Mouse (Mus musculus) lung, adult 2 months (tissue): ENCODE data around the gene Ube2e1. TPM values are rescaled to one million over a fixed set of nuclear protein-coding genes. Genes with fewer than 3 reads are reported as not detected.

Experiments used
- DNase-seq: peaks from one replicate; pipeline ENCODE4 v3.0.0; 2022
- H3K4me1 ChIP-seq: fragments of 200-500 bp; 2 replicates; pipeline ENCODE4 v1.6.1; 2011; ENCODE audit warnings: low read length; ENCODE audit not compliant: control insufficient read depth, insufficient read depth
- H3K4me3 ChIP-seq: fragments of 200-500 bp; replicated peaks from 2 replicates; pipeline ENCODE3; 2011; ENCODE audit warnings: low read depth, mild to moderate bottlenecking, control low read depth, low read length; ENCODE audit errors: extremely low read depth
- CTCF ChIP-seq: fragments of 200-500 bp; IDR thresholded peaks from 2 replicates; pipeline ENCODE4 v1.5.1; 2011; ENCODE audit warnings: mild to moderate bottlenecking, low read length, control low read depth; ENCODE audit not compliant: insufficient read depth
- POLR2A ChIP-seq: fragments of 200-500 bp; IDR thresholded peaks from 2 replicates; pipeline ENCODE4 v1.6.1; 2011; ENCODE audit warnings: low read depth, mild to moderate bottlenecking, control low read depth, low read length, borderline replicate concordance; ENCODE audit errors: extremely low read depth
- WGBS: fragments of 180-500 bp; shearing (Covaris S2); methylation state at CpG from one replicate; pipeline ENCODE4 v1.1.7; 2018; 5-methylcytosine and 5-hydroxymethylcytosine counted together
- polyA plus RNA-seq: library from polyadenylated mRNA; depleted of rRNA; stranded (reverse); fragments of >200 nt; gene quantifications from 2 replicates; pipeline ENCODE4 v1.2.3, GENCODE M21; 2012

Ube2e1 gene
- polyA plus RNA-seq, 1 experiment: 31.9 TPM

- no peak for TF ChIP-seq POLR2A
- no peak for TF ChIP-seq CTCF
- WGBS: 81% methylated on average over 2 of the region's 2 CpGs
- Histone ChIP-seq H3K4me3 (no peak overlapping the region), H3K4me1 (peaks cover 11% of the 10 kb centered on the region)
- no peak for DNase-seq
Measured at GRCm38 (mm10) chr14:18297441-18297840, 34.2 kb downstream of the Ube2e1 start.

- peaks cover 10% of the 10 kb centered on the region for H3K4me1 ChIP-seq
- 74% methylated on average over 3 of the region's 3 CpGs for WGBS
Measured at GRCm38 (mm10) chr14:18292578-18292977, 39.1 kb downstream of the Ube2e1 start.

GRCm38 (mm10) chr14:18292111-18292510 lies 39.5 kb downstream of the Ube2e1 start:
- H3K4me3 ChIP-seq: no peak overlapping the region
- peaks cover 10% of the 10 kb centered on the region for H3K4me1 ChIP-seq
- TF ChIP-seq CTCF (no peak), POLR2A (no peak)
- no peak for DNase-seq
- 86% methylated on average over 3 of the region's 3 CpGs for WGBS

More at GRCm38 (mm10) chr14:18292578-18292977, 39.1 kb downstream of the Ube2e1 start:
- no peak for DNase-seq
- no peak overlapping the region for H3K4me3 ChIP-seq
- TF ChIP-seq POLR2A (no peak), CTCF (no peak)

DNA sequence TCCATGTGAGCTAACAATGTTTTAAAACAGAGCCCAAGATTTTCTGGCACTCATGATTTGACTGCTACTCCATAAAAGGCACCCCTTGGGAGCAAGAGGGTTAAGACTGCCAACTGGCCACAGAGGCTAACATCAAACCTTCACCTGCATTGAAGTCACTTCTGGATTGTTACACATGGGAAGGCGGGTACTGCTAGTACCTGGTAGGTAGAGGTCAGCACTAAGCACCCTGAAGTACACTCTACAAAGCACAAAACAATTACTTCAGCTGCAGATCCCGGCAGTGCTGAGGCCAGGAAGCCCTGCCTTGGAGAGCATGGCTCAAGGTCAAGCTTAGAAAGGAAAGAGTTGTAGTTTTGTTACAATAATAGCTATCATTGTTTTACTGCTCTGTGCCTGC lies 44.3 kb downstream of the Ube2e1 start:
- Histone ChIP-seq H3K4me1 (peaks cover 6% of the 10 kb centered on the region; the same call in 1 of the 2 replicates), H3K4me3 (no peak overlapping the region)
- WGBS: 46% methylated on average over 2 of the region's 2 CpGs
- DNase-seq: no peak
- TF ChIP-seq CTCF (no peak), POLR2A (no peak)

- WGBS: 91% methylated on average over 2 of the region's 2 CpGs
- no peak for DNase-seq
- TF ChIP-seq POLR2A (no peak), CTCF (no peak)
- H3K4me3 ChIP-seq: no peak overlapping the region
- H3K4me1 ChIP-seq: peaks cover 6% of the 10 kb centered on the region; the same call in 1 of the 2 replicates
Measured at GRCm38 (mm10) chr14:18286441-18286840, 45.2 kb downstream of the Ube2e1 start.

DNA sequence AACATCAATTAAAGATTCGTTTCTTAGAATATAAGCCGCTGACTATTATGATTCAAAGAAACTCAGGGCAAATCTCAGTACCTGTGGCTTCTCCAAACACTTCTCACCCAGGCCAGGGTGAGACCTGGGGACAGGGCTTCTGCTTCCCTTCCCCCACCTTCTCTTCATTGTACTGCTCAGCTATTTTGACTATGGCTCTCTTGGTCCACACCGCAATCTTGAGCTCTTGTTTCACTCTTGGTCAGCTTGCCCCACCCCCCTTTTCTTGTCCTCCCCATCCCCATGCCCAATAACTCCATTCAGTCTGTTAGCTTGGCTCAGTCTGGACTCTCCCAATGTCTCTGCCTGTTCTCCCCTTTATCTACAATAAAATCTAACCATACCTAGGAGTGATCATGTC lies 46.2 kb downstream of the Ube2e1 start:
- no peak for TF ChIP-seq POLR2A
- no peak for TF ChIP-seq CTCF
- peaks cover 6% of the 10 kb centered on the region; the same call in 1 of the 2 replicates for H3K4me1 ChIP-seq
- no peak overlapping the region for H3K4me3 ChIP-seq
- DNase-seq: no peak
- 66% methylated on average over 3 of the region's 3 CpGs for WGBS

GRCm38 (mm10) chr14:18284581-18284980 lies 47.1 kb downstream of the Ube2e1 start:
- TF ChIP-seq CTCF (peak; percentile 34; the same call in 1 of the 2 replicates), POLR2A (no peak)
- 62% methylated on average over 2 of the region's 2 CpGs for WGBS
- H3K4me3 ChIP-seq: no peak overlapping the region
- no peak for DNase-seq
- H3K4me1 ChIP-seq: peaks cover 6% of the 10 kb centered on the region; the same call in 1 of the 2 replicates

DNA sequence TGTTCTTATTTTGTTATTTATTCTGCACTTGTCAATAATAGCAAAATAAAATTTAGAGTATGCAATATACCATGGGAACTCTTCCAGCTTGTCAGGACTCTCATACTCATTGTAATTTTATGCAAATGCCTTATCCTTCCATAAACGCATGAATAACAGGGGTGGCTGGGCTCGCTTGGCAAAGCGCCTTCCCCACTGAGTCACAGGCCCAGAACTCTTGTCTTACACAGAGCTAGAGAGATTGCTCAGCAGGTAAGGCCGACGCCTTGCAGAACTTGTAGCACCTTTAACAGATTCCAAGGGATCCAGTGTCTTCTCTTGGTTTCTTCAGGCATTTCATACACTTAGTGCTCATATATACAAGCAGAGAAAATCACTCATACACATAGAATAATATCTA lies 51.3 kb downstream of the Ube2e1 start:
- Histone ChIP-seq H3K4me1 (peaks cover 2% of the 10 kb centered on the region; the same call in 1 of the 2 replicates), H3K4me3 (no peak overlapping the region)
- TF ChIP-seq POLR2A (no peak), CTCF (no peak)
- DNase-seq: no peak
- 87% methylated on average over 5 of the region's 5 CpGs for WGBS

DNA sequence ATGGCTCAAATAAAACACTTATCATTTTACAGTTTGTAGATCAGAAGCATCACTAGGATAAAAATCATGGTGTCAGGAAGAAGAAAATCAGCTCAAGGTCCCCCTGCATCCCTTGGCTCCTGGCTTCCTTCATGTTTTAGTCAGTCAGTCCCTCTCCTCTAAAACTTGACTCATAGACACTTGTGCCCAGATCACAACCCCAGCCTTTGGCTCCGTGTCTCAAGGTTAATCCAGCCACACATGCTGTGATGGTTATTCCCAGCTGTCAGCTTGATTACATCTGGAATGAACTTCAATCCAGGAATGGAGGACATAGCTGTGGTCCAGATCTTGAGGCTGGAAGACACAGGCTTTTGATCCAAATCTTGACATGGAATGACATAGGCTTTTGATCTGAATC lies 57.1 kb downstream of the Ube2e1 start:
- 85% methylated on average over 1 of the region's 1 CpGs for WGBS
- no peak for DNase-seq
- no peak for TF ChIP-seq CTCF
- no peak for TF ChIP-seq POLR2A

DNA sequence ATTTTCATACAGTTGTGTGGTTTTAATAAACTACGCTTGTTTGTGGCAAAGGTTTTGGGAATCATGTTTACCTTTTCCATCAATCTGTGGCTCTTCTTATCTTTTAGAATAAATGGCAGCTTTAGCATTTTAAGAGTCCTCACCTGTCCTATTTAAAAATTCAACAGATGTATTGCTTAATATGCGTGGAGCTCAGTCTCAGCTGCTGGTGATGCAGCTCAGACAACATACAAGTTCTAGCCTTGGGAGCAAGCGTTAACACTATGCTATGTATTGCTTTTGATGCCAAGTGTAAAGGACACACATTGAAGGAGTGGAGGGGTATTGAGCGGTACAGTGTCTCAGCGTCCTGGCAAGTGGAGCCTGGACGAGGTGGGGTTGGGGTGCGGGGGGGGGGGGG lies 60.0 kb downstream of the Ube2e1 start:
- 7% methylated on average over 7 of the region's 7 CpGs for WGBS
- peaks cover 4% of the 10 kb centered on the region for H3K4me1 ChIP-seq
- no peak for DNase-seq
- H3K4me3 ChIP-seq: no peak overlapping the region
- TF ChIP-seq POLR2A: no peak

More for the DNA sequence above, 57.1 kb downstream of the Ube2e1 start:
- H3K4me3 ChIP-seq: no peak overlapping the region
- peaks cover 3% of the 10 kb centered on the region for H3K4me1 ChIP-seq
